Mouse (Mus musculus) brain, embryonic 14.5 days (tissue): Measurements from ENCODE around the gene Limk2.

Source experiments
- CTCF ChIP-seq: fragments of 200-500 bp; IDR thresholded peaks from 2 replicates; pipeline ENCODE4 v1.5.1; 2012; ENCODE audit warnings: inconsistent platforms, mild to moderate bottlenecking, moderate library complexity, borderline replicate concordance; ENCODE audit not compliant: insufficient read depth, insufficient read length; ENCODE audit errors: extremely low read depth
- POLR2A ChIP-seq: fragments of 200-500 bp; IDR thresholded peaks from 2 replicates; pipeline ENCODE4 v1.6.1; 2012; ENCODE audit warnings: mild to moderate bottlenecking, inconsistent platforms, borderline replicate concordance; ENCODE audit not compliant: poor library complexity, insufficient read depth, insufficient read length, severe bottlenecking; ENCODE audit errors: extremely low read depth

- TF ChIP-seq CTCF (peak; percentile 99), POLR2A (no peak)
Observed at GRCm38 (mm10) chr11:3386941-3387368, 22.0 kb downstream of the Limk2 start.
